Mouse (Mus musculus) heart, adult 9 months (tissue): ENCODE measurements around the gene Rbm25.

Experiments
- DNase-seq, 2 experiments: peaks; one replicate each; pipeline ENCODE4 v3.0.0; 2022; ENCODE audit warnings: low spot score in 2 of 2

Gene Rbm25

DNA sequence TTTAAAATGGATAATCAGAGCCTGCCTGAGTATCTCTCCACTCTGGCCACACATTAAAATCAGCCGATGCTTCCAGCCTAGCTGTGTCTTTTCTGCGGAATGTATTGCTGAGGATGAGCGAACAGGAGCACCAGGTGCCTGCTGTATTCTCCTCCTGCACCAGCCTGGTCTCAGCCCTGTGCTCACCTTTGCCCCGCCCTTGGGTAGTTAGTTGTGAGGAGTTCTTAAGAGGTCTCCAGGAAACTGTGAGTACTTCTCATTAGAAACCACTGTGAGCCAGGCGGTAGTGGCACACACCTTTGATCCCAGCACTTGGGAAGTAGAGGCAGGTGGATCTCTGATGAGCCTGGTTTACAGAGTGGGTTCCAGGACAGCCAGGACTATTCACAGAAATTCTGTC lies 101.2 kb downstream of the Rbm25 start:
- no peak for DNase-seq
